Comparison of ENCODE assay signal across 22 mouse cellular contexts in the genomic region with DNA sequence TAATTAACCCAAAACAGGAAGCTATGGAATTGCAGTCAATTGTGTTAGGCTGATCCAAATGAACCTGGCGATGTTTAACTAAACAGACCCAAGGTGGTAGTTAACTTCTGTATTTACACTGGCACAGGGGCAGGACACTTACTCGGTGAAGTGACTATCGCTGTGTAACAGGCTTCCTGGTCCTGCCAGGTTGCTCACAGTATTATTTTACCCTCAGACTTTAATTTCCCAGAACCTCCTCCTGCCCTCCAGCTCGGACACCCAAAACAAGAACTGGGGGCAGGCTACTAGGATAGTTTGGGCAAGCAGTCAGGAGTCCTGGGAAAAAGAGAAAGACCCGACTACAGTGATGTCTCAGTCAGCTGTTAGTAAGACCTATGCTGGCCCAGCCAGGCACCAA.
DNase-seq lines count a peak whose midpoint lies in the region; ATAC-seq and TF ChIP-seq lines count a peak whose summit lies in the region.
"Had no signal": no experiment of that assay in that cellular context is flagged by ENCODE, and none has a peak within 500 bp of the region (broad histone marks: within the 10 kb centered on the region; RNA-seq: fewer than 3 reads in every experiment).

No protein-coding gene starts in this region.

- TF ChIP-seq CTCF in liver, postnatal 0 days (IDR thresholded peaks at IDR 0.05; ENCODE audit: low read depth): no peak

- no peaks in the 10 kb centered on the region for H3K9me3 ChIP-seq in heart, embryonic 11.5 days (replicated peaks; ENCODE audit: control insufficient read depth, low read length)
- no peaks in the 10 kb centered on the region for H3K9me3 ChIP-seq in heart, embryonic 15.5 days (replicated peaks)
- H3K9me3 ChIP-seq in liver, embryonic 12.5 days (replicated peaks): no peaks in the 10 kb centered on the region
- no peaks in the 10 kb centered on the region for H3K9me3 ChIP-seq in liver, postnatal 0 days (ENCODE audit: low read length)
- H3K9me3 ChIP-seq: hindbrain, embryonic 13.5 days; limb, embryonic 12.5 days; midbrain, embryonic 13.5 days; neural tube, embryonic 13.5 days had no signal

- no peak overlapping the region for H3K27ac ChIP-seq in heart, embryonic 11.5 days (ENCODE audit: low read depth, low read length)
- peak overlapping the region; percentile 9; the same call in 1 of the 2 replicates for H3K27ac ChIP-seq in heart, embryonic 15.5 days
- H3K27ac ChIP-seq in liver, embryonic 12.5 days: peak overlapping the region; percentile 97; the same call in 1 of the 2 replicates
- H3K27ac ChIP-seq in liver, postnatal 0 days (ENCODE audit: low read depth): no peak overlapping the region
- H3K27ac ChIP-seq: hindbrain, embryonic 13.5 days; layer of hippocampus, adult 2 months; left cerebral cortex, adult 2 months; limb, embryonic 12.5 days; macrophage; midbrain, embryonic 13.5 days; neural tube, embryonic 13.5 days had no signal

- no peak overlapping the region for H3K4me3 ChIP-seq in heart, embryonic 11.5 days (ENCODE audit: low read depth, low read length)
- H3K4me3 ChIP-seq in heart, embryonic 15.5 days: no peak overlapping the region
- H3K4me3 ChIP-seq in liver, embryonic 12.5 days: no peak overlapping the region
- no peak overlapping the region for H3K4me3 ChIP-seq in liver, postnatal 0 days (ENCODE audit: low read depth, low read length)
- H3K4me3 ChIP-seq: hindbrain, embryonic 13.5 days; layer of hippocampus, adult 2 months; left cerebral cortex, adult 2 months; limb, embryonic 12.5 days; midbrain, embryonic 13.5 days; neural tube, embryonic 13.5 days had no signal

- intact Hi-C loops in heart, postnatal 25 days (cut with DNase I): no loop called here

- no peak for TF ChIP-seq EP300 in liver, postnatal 0 days (IDR thresholded peaks at IDR 0.05; ENCODE audit: low read depth)

- H3K27me3 ChIP-seq in heart, embryonic 11.5 days (ENCODE audit: control insufficient read depth, insufficient read depth, low read length): no peaks in the 10 kb centered on the region
- no peaks in the 10 kb centered on the region for H3K27me3 ChIP-seq in heart, embryonic 15.5 days
- peaks cover 6% of the 10 kb centered on the region; the same call in 1 of the 2 replicates for H3K27me3 ChIP-seq in liver, embryonic 12.5 days (replicated peaks)
- H3K27me3 ChIP-seq in liver, postnatal 0 days (ENCODE audit: insufficient read depth, low read length): no peaks in the 10 kb centered on the region
- H3K27me3 ChIP-seq: hindbrain, embryonic 13.5 days; midbrain, embryonic 13.5 days; neural tube, embryonic 13.5 days; Patski had no signal

- WGBS in heart, embryonic 11.5 days (ENCODE audit: insufficient replicate concordance): 79% methylated on average over 5 of the region's 5 CpGs
- 72% methylated on average over 5 of the region's 5 CpGs for WGBS in heart, embryonic 15.5 days
- WGBS in liver, embryonic 12.5 days (ENCODE audit: insufficient replicate concordance): 63% methylated on average over 5 of the region's 5 CpGs
- 69% methylated on average over 5 of the region's 5 CpGs for WGBS in liver, postnatal 0 days (ENCODE audit: insufficient replicate concordance)

- no peak overlapping the region for H3K9ac ChIP-seq in heart, embryonic 11.5 days (ENCODE audit: low read depth, low read length)
- no peak overlapping the region for H3K9ac ChIP-seq in heart, embryonic 15.5 days
- 0 out of 2 replicates have a peak overlapping the region, but pooled peaks have one; percentile 24 for H3K9ac ChIP-seq in liver, embryonic 12.5 days
- no peak overlapping the region for H3K9ac ChIP-seq in liver, postnatal 0 days (replicated peaks)
- H3K9ac ChIP-seq: hindbrain, embryonic 13.5 days; limb, embryonic 12.5 days; midbrain, embryonic 13.5 days; neural tube, embryonic 13.5 days had no signal

- ATAC-seq in heart, embryonic 11.5 days (replicated peaks; ENCODE audit: insufficient number of reproducible peaks, low FRiP score, low TSS enrichment): no peak
- ATAC-seq in heart, embryonic 15.5 days (replicated peaks; ENCODE audit: insufficient number of reproducible peaks, insufficient read depth, low FRiP score, low read depth): no peak
- ATAC-seq in liver, embryonic 12.5 days: no peak
- no peak for ATAC-seq in liver, postnatal 0 days
- ATAC-seq: forebrain, embryonic 14.5 days; intestine, embryonic 16.5 days; midbrain, embryonic 13.5 days; Patski had no signal

- H3K36me3 ChIP-seq in heart, embryonic 11.5 days (ENCODE audit: control insufficient read depth, insufficient read depth, low read length): no peaks in the 10 kb centered on the region
- H3K36me3 ChIP-seq in heart, embryonic 15.5 days: no peaks in the 10 kb centered on the region
- H3K36me3 ChIP-seq in liver, embryonic 12.5 days: no peaks in the 10 kb centered on the region
- no peaks in the 10 kb centered on the region for H3K36me3 ChIP-seq in liver, postnatal 0 days (replicated peaks; ENCODE audit: insufficient read depth, low read length)
- H3K36me3 ChIP-seq: hindbrain, embryonic 13.5 days; limb, embryonic 12.5 days; midbrain, embryonic 13.5 days; neural tube, embryonic 13.5 days had no signal

- peak; percentile 95 for DNase-seq in heart, adult 11 months
- DNase-seq in heart, postnatal 25 days (ENCODE audit: low spot score): no peak
- no peak for DNase-seq in liver, postnatal 0 days
- no peak for DNase-seq in frontal cortex, postnatal 36 days (ENCODE audit: low spot score in 2 of 2)
- DNase-seq: adrenal gland, postnatal 10 days; cerebellum, adult 8-10 months; cerebellum, postnatal 25 days; kidney, postnatal 36 days; thymus, adult 2 months had no signal

- no peak overlapping the region for H3K4me2 ChIP-seq in heart, embryonic 11.5 days
- H3K4me2 ChIP-seq in heart, embryonic 15.5 days: no peak overlapping the region
- peak overlapping the region; percentile 61; the same call in 1 of the 2 replicates for H3K4me2 ChIP-seq in liver, embryonic 12.5 days
- H3K4me2 ChIP-seq in liver, postnatal 0 days (ENCODE audit: low read depth, low read length): no peak overlapping the region
- H3K4me2 ChIP-seq: hindbrain, embryonic 13.5 days; limb, embryonic 12.5 days; midbrain, embryonic 13.5 days; neural tube, embryonic 13.5 days had no signal

- H3K4me1 ChIP-seq in heart, embryonic 11.5 days (ENCODE audit: control insufficient read depth, insufficient read depth, low read length): peaks cover 24% of the 10 kb centered on the region
- peaks cover 20% of the 10 kb centered on the region for H3K4me1 ChIP-seq in heart, embryonic 15.5 days (replicated peaks)
- peaks cover 60% of the 10 kb centered on the region for H3K4me1 ChIP-seq in liver, embryonic 12.5 days
- H3K4me1 ChIP-seq in liver, postnatal 0 days (ENCODE audit: insufficient read depth): peaks cover 7% of the 10 kb centered on the region; the same call in 1 of the 2 replicates
- H3K4me1 ChIP-seq: hindbrain, embryonic 13.5 days; limb, embryonic 12.5 days; midbrain, embryonic 13.5 days; neural tube, embryonic 13.5 days had no signal

Comparison
In these comparisons a context has a peak if more than half of its experiments do, and no peak if none do; other contexts are left out.
1. H3K27ac ChIP-seq: peak in heart, embryonic 15.5 days (single experiment) and liver, embryonic 12.5 days (single experiment); none in heart, embryonic 11.5 days (single experiment) and liver, postnatal 0 days (single experiment).